Mouse (Mus musculus) midbrain, postnatal 0 days (tissue): ENCODE data around the gene Gm3259. TPM values are rescaled to one million over a fixed set of nuclear protein-coding genes. Genes with fewer than 3 reads are reported as not detected.
"Not testable (repeated sequence)": the region's sequence is repeated elsewhere in the genome, so short reads cannot be mapped to it uniquely, and the experiment has no call there.

Experiments used
- ATAC-seq: fragments of 200-750 bp; cut with Nextera tagmentation; 2 replicates; pipeline ENCODE4 v1.8.0; 2017; ENCODE audit warnings: moderate number of reproducible peaks, mild to moderate bottlenecking, moderate TSS enrichment, moderate library complexity; ENCODE audit not compliant: low FRiP score
- DNase-seq: peaks from one replicate; pipeline ENCODE4 v3.0.0-alpha.2; 2015; ENCODE audit warnings: low spot score
- H3K27ac ChIP-seq: fragments of 300-500 bp; sonication (generic); 2 replicates; pipeline ENCODE4 v1.5.1; 2014; ENCODE audit warnings: low read depth, mild to moderate bottlenecking, low read length, mixed read lengths
- H3K27me3 ChIP-seq: fragments of 300-500 bp; sonication (generic); 2 replicates; pipeline ENCODE4 v1.6.1; 2014; ENCODE audit warnings: low read length, control low read depth, mixed read lengths; ENCODE audit not compliant: insufficient read depth
- H3K36me3 ChIP-seq: fragments of 300-500 bp; sonication (generic); 2 replicates; pipeline ENCODE4 v1.6.1; 2014; ENCODE audit warnings: low read length, control low read depth, mixed read lengths; ENCODE audit not compliant: insufficient read depth
- H3K4me1 ChIP-seq: fragments of 300-500 bp; sonication (generic); 2 replicates; pipeline ENCODE4 v1.6.1; 2014; ENCODE audit warnings: mild to moderate bottlenecking, control low read depth, antibody characterized with exemption, low read length, mixed read lengths; ENCODE audit not compliant: insufficient read depth
- H3K4me2 ChIP-seq: fragments of 300-500 bp; sonication (generic); 2 replicates; pipeline ENCODE4 v1.6.1; 2014; ENCODE audit warnings: low read depth, mild to moderate bottlenecking, low read length, mixed read lengths; ENCODE audit not compliant: poor library complexity, severe bottlenecking
- H3K4me3 ChIP-seq: fragments of 300-500 bp; sonication (generic); 2 replicates; pipeline ENCODE4 v1.5.1; 2014; ENCODE audit warnings: low read depth, mild to moderate bottlenecking, low read length, moderate library complexity
- H3K9ac ChIP-seq: fragments of 300-500 bp; sonication (generic); replicated peaks from 2 replicates; pipeline ENCODE4 v1.6.1; 2014; ENCODE audit warnings: mild to moderate bottlenecking, low read length, moderate library complexity, mixed read lengths; ENCODE audit not compliant: poor library complexity, severe bottlenecking
- H3K9me3 ChIP-seq: fragments of 300-500 bp; sonication (generic); 2 replicates; pipeline ENCODE4 v1.6.1; 2016; ENCODE audit warnings: low read length, control low read depth
- WGBS: fragments of 180-500 bp; shearing (Covaris S2); extraction: QIAGEN DNeasy Blood & Tissue Kit; methylation state at CpG from one replicate; pipeline ENCODE4 v1.1.7; 2014; 5-methylcytosine and 5-hydroxymethylcytosine counted together
- polyA plus RNA-seq: library from polyadenylated mRNA; unstranded; fragments of >200 nt; fragmentation: Nextera tagmentation; extraction: Ambion mirVana; gene quantifications from 2 replicates; pipeline ENCODE4 v1.2.1, GENCODE M21; 2015
- total RNA-seq: library from RNA; depleted of rRNA; stranded (reverse); fragments of >200 nt; gene quantifications from 2 replicates; pipeline ENCODE4 v1.2.3, GENCODE M21; 2014; rRNA removed

The Gm3259 gene
- not detected in 2 replicates for total RNA-seq
- not detected in 2 replicates for polyA plus RNA-seq

GRCm38 (mm10) chr5:95305611-95306010 is at the start of gene Gm3259:
TSS of gene Gm3259 (plus strand) at chr5:95305911.
- H3K4me1 ChIP-seq, H3K27me3 ChIP-seq, H3K36me3 ChIP-seq, H3K27ac ChIP-seq, H3K9me3 ChIP-seq, H3K4me3 ChIP-seq, ATAC-seq, H3K4me2 ChIP-seq, DNase-seq, H3K9ac ChIP-seq: not testable (repeated sequence)
- WGBS: 36% methylated on average over 2 of the region's 2 CpGs

DNA sequence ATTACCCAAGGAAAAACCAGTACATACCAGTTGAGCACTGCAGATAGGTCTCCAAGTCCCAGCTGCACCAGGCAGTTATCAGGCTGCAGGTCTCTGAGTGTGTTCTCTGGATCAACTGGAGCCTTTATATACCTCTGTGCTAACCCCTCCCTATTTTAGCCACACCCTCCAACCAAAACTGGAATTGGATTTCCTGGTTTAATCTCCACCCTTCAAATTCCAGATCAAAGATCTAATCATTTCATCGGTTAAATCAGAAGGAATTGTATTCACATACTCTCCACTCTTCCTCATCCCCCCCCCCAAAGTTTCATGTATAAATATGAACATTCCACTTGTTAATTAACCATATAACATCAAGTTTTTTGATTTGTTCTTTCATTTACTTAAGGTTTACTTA is 33.0 kb upstream of the Gm3259 start, which contains the start of gene Gm10424:
Gene Gm10424 (minus strand): TSS at position 101 of the 400 bp plus-strand sequence.
- not testable (repeated sequence) for H3K4me1 ChIP-seq, H3K9me3 ChIP-seq, H3K27ac ChIP-seq, DNase-seq, ATAC-seq, H3K4me3 ChIP-seq, H3K9ac ChIP-seq, H3K27me3 ChIP-seq, H3K36me3 ChIP-seq, H3K4me2 ChIP-seq
- no CpG with 5 or more reads among the region's 1 CpGs for WGBS

Other genes with a start within 250 kb of the Gm3259 start
- not detected in 2 replicates for gene Gm7942, start 199.0 kb upstream of the Gm3259 start, total RNA-seq
- gene Gm7942, start 199.0 kb upstream of the Gm3259 start, polyA plus RNA-seq: not detected in 2 replicates
- gene Gm16513, start 123.3 kb upstream of the Gm3259 start, total RNA-seq: not detected in 2 replicates
- not detected in 2 replicates for gene Gm16513, start 123.3 kb upstream of the Gm3259 start, polyA plus RNA-seq
- gene Gm10424, start 33.1 kb upstream of the Gm3259 start, total RNA-seq: not detected in 2 replicates
- gene Gm10424, start 33.1 kb upstream of the Gm3259 start, polyA plus RNA-seq: not detected in 2 replicates
- gene D5Ertd577e, start 150.9 kb downstream of the Gm3259 start, total RNA-seq: not detected in 2 replicates
- not detected in 2 replicates for gene D5Ertd577e, start 150.9 kb downstream of the Gm3259 start, polyA plus RNA-seq
- gene Gm3286, start 204.8 kb downstream of the Gm3259 start, total RNA-seq: not detected in 2 replicates
- not detected in 2 replicates for gene Gm3286, start 204.8 kb downstream of the Gm3259 start, polyA plus RNA-seq